Mouse (Mus musculus): ENCODE data around the gene Pld3.

DNA sequence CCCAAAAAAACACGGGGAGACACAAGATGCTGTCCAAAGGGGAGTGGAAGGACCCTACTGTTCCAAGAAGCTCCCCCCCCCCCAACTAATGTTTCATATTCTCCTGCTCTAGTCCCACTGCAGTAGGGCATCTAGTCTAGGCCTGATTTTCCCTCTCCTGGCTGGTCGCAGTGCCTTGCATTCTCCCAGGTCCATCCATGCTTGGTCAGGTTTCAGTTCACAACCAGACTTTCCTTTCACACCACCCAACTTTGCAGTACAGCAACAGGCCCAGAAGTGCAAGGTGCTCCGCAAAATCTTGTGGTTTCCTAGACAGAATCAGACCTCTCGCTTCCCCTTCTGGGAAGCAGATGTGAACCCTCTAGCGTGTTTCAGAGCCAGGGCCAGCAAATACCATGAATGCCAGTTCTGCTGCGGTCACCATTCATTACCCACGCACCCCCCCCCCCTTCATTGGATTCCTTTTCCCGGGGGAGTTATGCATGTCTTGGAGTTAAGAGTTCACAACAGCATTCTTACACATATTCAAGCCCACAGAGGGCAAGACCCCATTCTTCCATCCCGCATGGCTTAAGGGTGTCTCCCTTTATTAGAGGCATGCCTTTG lies 46.1 kb downstream of the Pld3 start:
- TF ChIP-seq CTCF (IDR thresholded peaks at IDR 0.05; ENCODE audit: control insufficient read depth, insufficient read depth, low read length) = no peak
- no peak for TF ChIP-seq POLR2A (IDR thresholded peaks at IDR 0.05; ENCODE audit: borderline replicate concordance, control insufficient read depth, low read depth, low read length)
